8 mouse cellular contexts compared by ENCODE assay signal in genomic region chr10:24595250-24596002, GRCm38 (mm10). TPM values are rescaled to one million over a fixed set of nuclear protein-coding genes. Genes with fewer than 3 reads are reported as not detected.
DNase-seq lines count a peak whose midpoint lies in the region; ATAC-seq lines count a peak whose summit lies in the region.

TSS of gene Ccn2 (plus strand) at chr10:24595442.

- no peaks in the 10 kb centered on the region for H3K9me3 ChIP-seq in embryonic facial prominence, embryonic 12.5 days
- H3K9me3 ChIP-seq in limb, embryonic 11.5 days (ENCODE audit: control insufficient read depth, low read length) = no peaks in the 10 kb centered on the region
- H3K9me3 ChIP-seq in midbrain, embryonic 12.5 days = no peaks in the 10 kb centered on the region

- H3K4me3 ChIP-seq in embryonic facial prominence, embryonic 12.5 days = peak within 1 kb of the TSS; percentile 61
- peak within 1 kb of the TSS; percentile 73 for H3K4me3 ChIP-seq in limb, embryonic 11.5 days (ENCODE audit: low read depth, low read length)
- peak within 1 kb of the TSS; percentile 68 for H3K4me3 ChIP-seq in midbrain, embryonic 12.5 days

- no peaks in the 10 kb centered on the region for H3K27me3 ChIP-seq in embryonic facial prominence, embryonic 12.5 days
- H3K27me3 ChIP-seq in limb, embryonic 11.5 days (ENCODE audit: control insufficient read depth, insufficient read depth, low read length) = no peaks in the 10 kb centered on the region
- peaks cover 11% of the 10 kb centered on the region; the same call in 1 of the 2 replicates for H3K27me3 ChIP-seq in midbrain, embryonic 12.5 days

- peak within 1 kb of the TSS; percentile 82 for H3K27ac ChIP-seq in embryonic facial prominence, embryonic 12.5 days
- H3K27ac ChIP-seq in limb, embryonic 11.5 days (replicated peaks; ENCODE audit: low read depth, low read length) = peak within 1 kb of the TSS; percentile 90
- H3K27ac ChIP-seq in midbrain, embryonic 12.5 days (replicated peaks) = peak within 1 kb of the TSS; percentile 78

- H3K9ac ChIP-seq in embryonic facial prominence, embryonic 12.5 days = peak within 1 kb of the TSS; percentile 82
- peak within 1 kb of the TSS; percentile 73 for H3K9ac ChIP-seq in limb, embryonic 11.5 days (ENCODE audit: low read length)
- H3K9ac ChIP-seq in midbrain, embryonic 12.5 days (replicated peaks) = peak within 1 kb of the TSS; percentile 68

- 0 out of 2 replicates have a peak, but pooled peaks have one; percentile 17 for ATAC-seq in cerebellum, adult (ENCODE audit: insufficient number of reproducible peaks, low FRiP score, low TSS enrichment)
- peak; percentile 87 for ATAC-seq in embryonic facial prominence, embryonic 12.5 days (ENCODE audit: insufficient number of reproducible peaks, insufficient read depth, low FRiP score, low TSS enrichment)
- ATAC-seq in limb, embryonic 11.5 days (ENCODE audit: insufficient number of reproducible peaks, low FRiP score, low TSS enrichment, low read depth) = peak; percentile 90
- ATAC-seq in midbrain, embryonic 12.5 days (ENCODE audit: low FRiP score, low read depth) = peak; percentile 94

- under 1% methylated on average over 52 of the region's 53 CpGs for WGBS in embryonic facial prominence, embryonic 12.5 days
- 0% methylated on average over 53 of the region's 53 CpGs for WGBS in limb, embryonic 11.5 days
- under 1% methylated on average over 53 of the region's 53 CpGs for WGBS in midbrain, embryonic 12.5 days

- DNase-seq in cerebellum, adult 9-10 months = no peak
- DNase-seq in heart, adult 18-20 months = peak; percentile 92 to 93
- peak; percentile 89 for DNase-seq in kidney, adult 11 months
- peak; percentile 83 for DNase-seq in limb, embryonic 11.5 days (ENCODE audit: low spot score)
- peak; percentile 15 to 62 for DNase-seq in spleen, postnatal 4 days (ENCODE audit: low spot score in 2 of 2)

- H3K36me3 ChIP-seq in embryonic facial prominence, embryonic 12.5 days = no peaks in the 10 kb centered on the region
- H3K36me3 ChIP-seq in limb, embryonic 11.5 days (ENCODE audit: control insufficient read depth, insufficient read depth, low read length) = no peaks in the 10 kb centered on the region
- H3K36me3 ChIP-seq in midbrain, embryonic 12.5 days = no peaks in the 10 kb centered on the region

- H3K4me2 ChIP-seq in embryonic facial prominence, embryonic 12.5 days (replicated peaks) = peak within 1 kb of the TSS; percentile 72
- H3K4me2 ChIP-seq in limb, embryonic 11.5 days (ENCODE audit: low read depth, severe bottlenecking) = peak within 1 kb of the TSS; percentile 73
- peak within 1 kb of the TSS; percentile 66 for H3K4me2 ChIP-seq in midbrain, embryonic 12.5 days (replicated peaks)

- H3K4me1 ChIP-seq in embryonic facial prominence, embryonic 12.5 days = peaks cover 35% of the 10 kb centered on the region
- H3K4me1 ChIP-seq in limb, embryonic 11.5 days (ENCODE audit: control insufficient read depth, insufficient read depth, low read length) = peaks cover 18% of the 10 kb centered on the region
- H3K4me1 ChIP-seq in midbrain, embryonic 12.5 days = peaks cover 14% of the 10 kb centered on the region

RNA-seq across cellular contexts. Expression of gene Ccn2, which starts in this region (rescaled TPM):
- polyA plus RNA-seq in embryonic facial prominence, embryonic 12.5 days (2016; fragmentation: Nextera tagmentation; extraction: Ambion mirVana) = 9.6 and 10.5 TPM in 2 replicates
- total RNA-seq in heart, adult 18-20 months (2021) = 100 to 1,000 TPM; 120 to 129 TPM
- 2.4 and 2.9 TPM in 2 replicates for polyA plus RNA-seq in limb, embryonic 11.5 days (2014; fragmentation: Nextera tagmentation; extraction: Ambion mirVana)
- 4.9 and 6.2 TPM in 2 replicates for polyA plus RNA-seq in midbrain, embryonic 12.5 days (2016; fragmentation: Nextera tagmentation; extraction: Ambion mirVana)

Comparison
In these comparisons a context has a peak if more than half of its experiments do, and no peak if none do; other contexts are left out.
1. ATAC-seq: peak in every context shown above with its lines; median percentile 94 in midbrain, embryonic 12.5 days; 90 in limb, embryonic 11.5 days; 87 in embryonic facial prominence, embryonic 12.5 days; 17 in cerebellum, adult.